Mouse (Mus musculus): ENCODE data around the gene Smg1. TPM values are rescaled to one million over a fixed set of nuclear protein-coding genes. Genes with fewer than 3 reads are reported as not detected.
A peak's percentile ranks its signal among the peaks of the same experiment; 100 is the strongest.
"Not testable (repeated sequence)": the region's sequence is repeated elsewhere in the genome, so short reads cannot be mapped to it uniquely, and the experiment has no call there.

Smg1 gene
- total RNA-seq, 2 experiments from 2014 or later: 34.4 to 61.5 TPM

GRCm38 (mm10) chr7:118170125-118170524, 73.3 kb downstream of the Smg1 start:
- not testable (repeated sequence) for ATAC-seq (replicated peaks; ENCODE audit: low FRiP score, low TSS enrichment, poor library complexity, severe bottlenecking)

GRCm38 (mm10) chr7:118163006-118163405, 80.5 kb downstream of the Smg1 start:
- ATAC-seq (replicated peaks; ENCODE audit: low FRiP score, low TSS enrichment, poor library complexity, severe bottlenecking): no peak

DNA sequence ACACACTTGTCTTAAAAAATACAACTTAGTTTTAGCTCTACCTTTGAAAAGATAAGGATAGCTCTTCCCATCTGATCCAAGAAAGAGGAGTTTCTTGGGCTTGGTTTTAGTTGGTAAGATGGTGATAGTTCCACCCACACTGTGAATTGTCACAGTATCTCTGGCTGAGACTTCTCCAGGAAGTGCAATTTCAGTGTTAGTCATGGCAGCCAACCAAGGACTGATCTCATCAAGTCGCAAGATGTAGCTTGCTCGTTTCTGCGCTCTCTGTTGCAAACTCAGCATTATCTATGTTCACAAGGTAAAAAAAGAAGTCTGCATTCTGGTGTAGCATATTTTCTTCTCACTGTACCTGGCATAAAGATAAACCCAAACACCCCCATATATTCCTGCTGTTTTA, 83.3 kb downstream of the Smg1 start:
- ATAC-seq (replicated peaks; ENCODE audit: low FRiP score, low TSS enrichment, poor library complexity, severe bottlenecking): no peak

- ATAC-seq (replicated peaks; ENCODE audit: low FRiP score, low TSS enrichment, poor library complexity, severe bottlenecking): no peak
Measured at GRCm38 (mm10) chr7:118156461-118156860, 87.0 kb downstream of the Smg1 start.

DNA sequence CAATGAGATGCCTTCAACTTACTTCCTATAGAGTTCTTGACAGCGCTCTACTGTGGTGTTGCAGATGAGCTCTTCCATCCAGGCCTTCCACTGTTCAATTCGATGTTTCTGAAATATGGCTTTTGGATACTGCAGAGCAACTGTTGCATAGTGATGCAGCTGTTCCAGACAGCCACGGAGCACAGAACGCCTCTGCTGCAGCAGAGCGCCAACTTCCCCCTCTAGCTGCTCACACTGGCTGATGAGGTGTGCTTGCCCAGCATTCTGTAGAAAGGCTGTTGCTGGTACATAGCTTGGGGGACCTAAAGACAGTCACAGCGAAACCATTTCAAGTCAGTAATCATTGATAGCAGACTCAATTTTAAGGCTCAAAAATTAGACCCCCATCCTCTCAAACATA, 89.3 kb downstream of the Smg1 start:
- ATAC-seq (replicated peaks; ENCODE audit: low FRiP score, low TSS enrichment, poor library complexity, severe bottlenecking): no peak

GRCm38 (mm10) chr7:118143602-118144001, 99.9 kb downstream of the Smg1 start:
- ATAC-seq (replicated peaks; ENCODE audit: low FRiP score, low TSS enrichment, poor library complexity, severe bottlenecking): peak; percentile 85

- ATAC-seq (replicated peaks; ENCODE audit: low FRiP score, low TSS enrichment, poor library complexity, severe bottlenecking): peak; percentile 95
Measured at GRCm38 (mm10) chr7:118143123-118143522, 100.3 kb downstream of the Smg1 start.

GRCm38 (mm10) chr7:118141271-118141670, 102.2 kb downstream of the Smg1 start:
- ATAC-seq (replicated peaks; ENCODE audit: low FRiP score, low TSS enrichment, poor library complexity, severe bottlenecking): no peak

DNA sequence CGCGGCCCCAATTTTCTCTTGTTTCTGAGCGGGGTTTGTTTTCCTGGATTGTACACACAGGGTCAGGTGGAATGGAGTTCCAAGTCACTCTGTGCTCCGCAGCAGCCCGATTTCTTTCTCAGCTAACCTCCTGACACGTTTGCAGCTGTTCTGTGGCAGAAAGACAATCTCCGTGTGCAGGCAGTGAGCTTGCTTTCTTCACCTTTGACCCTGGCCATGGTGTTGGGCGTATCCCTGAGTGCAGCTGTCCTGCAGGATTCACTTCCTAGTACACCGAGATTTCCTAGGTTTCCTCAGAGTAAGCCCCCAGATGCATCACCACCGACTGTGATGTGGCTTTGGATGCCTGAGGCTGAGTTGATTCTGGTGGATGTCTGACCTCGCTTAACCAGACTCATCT, 108.3 kb downstream of the Smg1 start:
- ATAC-seq (replicated peaks; ENCODE audit: low FRiP score, low TSS enrichment, poor library complexity, severe bottlenecking): no peak

- ATAC-seq (replicated peaks; ENCODE audit: low FRiP score, low TSS enrichment, poor library complexity, severe bottlenecking): peak; percentile 95
Measured at GRCm38 (mm10) chr7:118129430-118130041, 113.9 kb downstream of the Smg1 start, which contains the start of gene Arl6ip1. Arl6ip1 (minus strand) TSS chr7:118129662.

GRCm38 (mm10) chr7:118128925-118129429, 114.5 kb downstream of the Smg1 start:
- no peak for ATAC-seq (replicated peaks; ENCODE audit: low FRiP score, low TSS enrichment, poor library complexity, severe bottlenecking)

- peak; percentile 22; the same call in 1 of the 2 replicates for ATAC-seq (replicated peaks; ENCODE audit: low FRiP score, low TSS enrichment, poor library complexity, severe bottlenecking)
Measured at GRCm38 (mm10) chr7:118126219-118126875, 117.1 kb downstream of the Smg1 start.

DNA sequence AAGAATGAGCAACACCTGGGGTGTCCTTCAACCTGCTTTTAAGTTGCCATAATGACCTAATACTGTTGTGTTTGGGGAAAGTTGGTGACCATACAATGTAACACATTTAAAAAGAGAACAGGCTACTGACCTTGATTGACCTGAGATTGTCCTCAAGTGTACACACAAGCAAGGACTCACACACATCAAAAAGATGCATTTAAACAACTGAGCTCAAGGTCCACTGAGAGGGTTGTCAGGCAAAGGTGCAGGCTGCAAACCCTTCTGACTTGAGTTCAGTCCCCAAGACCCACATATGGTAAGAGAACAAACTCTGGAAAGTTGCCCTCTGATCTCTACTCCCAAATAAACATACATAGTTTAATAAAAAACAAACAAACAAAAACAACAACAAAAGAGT, 117.7 kb downstream of the Smg1 start:
- no peak for ATAC-seq (replicated peaks; ENCODE audit: low FRiP score, low TSS enrichment, poor library complexity, severe bottlenecking)

DNA sequence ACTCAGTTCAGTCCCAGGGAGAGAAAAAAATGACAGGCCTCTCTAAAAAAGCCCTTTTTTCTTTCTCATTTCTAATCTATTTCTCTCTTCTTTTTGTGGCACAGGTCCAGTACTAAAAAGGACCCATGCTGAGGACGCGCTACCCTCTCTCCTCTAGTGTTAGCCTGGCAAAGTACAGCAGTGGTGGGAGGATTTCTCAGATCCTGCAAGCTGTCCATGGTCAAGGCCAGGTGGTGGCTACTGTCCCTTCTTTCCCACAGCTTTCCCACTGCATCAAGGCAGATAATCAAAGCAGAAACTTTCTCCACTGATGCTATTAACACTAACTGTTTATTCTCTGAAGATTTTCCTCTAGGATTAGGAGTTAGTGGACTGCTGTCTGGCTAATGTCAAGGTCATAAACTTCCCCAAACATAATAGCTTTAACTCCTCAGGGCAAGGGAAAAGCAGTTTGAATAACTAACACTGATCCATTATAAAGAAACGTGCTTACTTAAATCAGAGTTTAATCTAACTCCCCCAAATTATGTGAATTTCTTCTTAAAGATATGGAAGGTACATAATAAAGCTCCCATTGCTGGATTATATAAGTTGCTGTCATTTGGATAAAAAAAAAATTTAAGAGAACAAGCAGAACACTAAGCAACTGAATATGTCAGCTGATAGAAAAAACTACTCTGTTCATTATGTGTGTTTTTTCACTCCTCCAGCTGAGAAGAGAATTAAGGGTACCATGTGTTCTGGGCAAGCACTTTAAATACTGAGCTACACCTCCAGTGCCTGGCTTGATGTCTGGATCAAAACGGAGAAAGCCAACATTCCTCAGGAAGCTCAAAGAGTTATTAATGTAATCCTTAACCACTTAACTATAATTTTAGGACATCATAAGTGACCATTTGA, 119.7 kb downstream of the Smg1 start:
- no peak for ATAC-seq (replicated peaks; ENCODE audit: low FRiP score, low TSS enrichment, poor library complexity, severe bottlenecking)

GRCm38 (mm10) chr7:118122235-118122634, 121.2 kb downstream of the Smg1 start:
- no peak for ATAC-seq (replicated peaks; ENCODE audit: low FRiP score, low TSS enrichment, poor library complexity, severe bottlenecking)

- no peak for ATAC-seq (replicated peaks; ENCODE audit: low FRiP score, low TSS enrichment, poor library complexity, severe bottlenecking)
Measured at GRCm38 (mm10) chr7:118120654-118121053, 122.8 kb downstream of the Smg1 start.

- no peak for ATAC-seq (replicated peaks; ENCODE audit: low FRiP score, low TSS enrichment, poor library complexity, severe bottlenecking)
Measured at GRCm38 (mm10) chr7:118119946-118120345, 123.5 kb downstream of the Smg1 start.

DNA sequence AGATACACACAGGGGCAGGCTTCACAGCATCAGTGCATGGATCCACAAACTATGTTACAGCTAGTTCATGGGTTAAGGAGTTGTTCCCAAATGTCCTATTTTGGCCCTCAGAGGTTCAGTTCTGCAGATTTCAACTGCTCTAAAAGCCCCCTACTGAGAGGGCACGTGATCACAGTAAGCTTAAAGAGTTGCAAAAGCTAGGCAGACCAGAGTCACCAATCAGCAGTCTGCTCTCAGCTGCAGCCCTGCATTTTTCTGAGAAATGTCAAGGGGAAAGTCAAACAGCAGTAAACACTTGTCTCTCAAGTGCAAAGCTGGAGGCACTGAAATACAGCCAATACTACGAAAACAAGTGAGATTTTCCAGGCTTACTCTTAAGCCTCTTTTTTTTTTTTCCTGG, 124.3 kb downstream of the Smg1 start:
- no peak for ATAC-seq (replicated peaks; ENCODE audit: low FRiP score, low TSS enrichment, poor library complexity, severe bottlenecking)

DNA sequence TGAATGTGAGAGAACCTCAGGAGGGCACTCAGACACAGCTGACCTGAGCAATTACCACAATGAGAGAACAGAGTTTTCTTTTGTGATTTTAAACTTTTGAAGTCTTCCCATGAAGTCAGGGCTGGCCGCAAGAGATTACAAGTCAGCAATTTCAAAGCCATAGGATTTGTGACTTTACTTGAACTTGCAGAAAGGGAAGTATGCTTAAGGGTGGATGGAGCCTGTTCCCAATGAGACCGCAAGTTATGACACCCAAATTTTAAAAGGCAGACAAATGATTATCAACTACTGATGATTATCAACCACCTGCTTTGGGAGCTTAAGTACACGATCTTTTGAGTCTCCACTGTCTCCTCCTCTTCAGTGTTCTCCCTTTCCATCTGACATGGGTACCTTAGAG, 125.0 kb downstream of the Smg1 start:
- ATAC-seq (replicated peaks; ENCODE audit: low FRiP score, low TSS enrichment, poor library complexity, severe bottlenecking): no peak

DNA sequence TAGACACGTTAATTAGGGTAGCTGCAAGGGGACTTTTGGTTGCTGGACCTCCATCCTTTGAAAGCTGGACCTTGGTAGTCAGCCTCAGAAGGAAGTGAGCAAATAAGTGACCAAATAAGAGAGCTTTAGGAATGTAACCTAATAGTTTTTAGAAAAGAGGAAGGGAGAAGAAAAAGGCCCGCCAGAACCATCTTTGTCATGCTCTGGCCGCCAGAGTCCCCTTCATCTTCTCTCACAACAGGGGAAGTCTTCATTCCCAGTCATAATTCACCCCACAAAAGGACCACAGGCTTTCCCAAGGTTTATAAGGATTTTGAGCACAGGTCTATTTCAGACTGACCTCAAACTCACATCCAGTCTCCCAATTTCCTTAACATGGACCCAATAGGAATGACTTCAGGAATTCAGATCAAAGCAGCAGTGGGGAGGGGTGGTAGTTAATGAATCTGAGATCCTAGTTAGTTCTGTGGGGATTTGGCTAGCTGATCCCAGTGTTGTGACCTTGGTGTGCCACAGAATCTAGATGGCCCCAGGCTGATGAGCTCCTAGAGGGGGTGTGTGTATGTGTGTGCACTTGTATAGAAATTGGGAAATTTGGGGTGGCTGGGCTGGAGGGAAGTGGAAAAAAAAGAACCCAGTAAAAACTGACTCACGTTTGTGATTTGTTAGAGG, 125.8 kb downstream of the Smg1 start:
- ATAC-seq (replicated peaks; ENCODE audit: low FRiP score, low TSS enrichment, poor library complexity, severe bottlenecking): no peak
